Mouse (Mus musculus) midbrain, embryonic 15.5 days (tissue): Measurements from ENCODE around the gene Hoxa5. TPM values are rescaled to one million over a fixed set of nuclear protein-coding genes. Genes with fewer than 3 reads are reported as not detected.

Experiments
- ATAC-seq: fragments of 200-750 bp; cut with Nextera tagmentation; replicated peaks from 2 replicates; pipeline ENCODE4 v1.8.0; 2017; ENCODE audit warnings: moderate TSS enrichment
- H3K27ac ChIP-seq: fragments of 300-500 bp; sonication (generic); 2 replicates; pipeline ENCODE4 v1.5.1; 2015; ENCODE audit warnings: mild to moderate bottlenecking, inconsistent platforms
- H3K27me3 ChIP-seq: fragments of 300-500 bp; sonication (generic); replicated peaks from 2 replicates; pipeline ENCODE4 v1.6.1; 2015; ENCODE audit warnings: inconsistent platforms
- H3K36me3 ChIP-seq: fragments of 300-500 bp; sonication (generic); replicated peaks from 2 replicates; pipeline ENCODE4 v1.6.1; 2015; ENCODE audit warnings: inconsistent platforms
- H3K4me1 ChIP-seq: fragments of 300-500 bp; sonication (generic); 2 replicates; pipeline ENCODE4 v1.6.1; 2015; ENCODE audit warnings: inconsistent platforms
- H3K4me2 ChIP-seq: fragments of 300-500 bp; sonication (generic); 2 replicates; pipeline ENCODE4 v1.6.1; 2015; ENCODE audit warnings: inconsistent platforms, mild to moderate bottlenecking, moderate library complexity
- H3K4me3 ChIP-seq: fragments of 300-500 bp; sonication (generic); 2 replicates; pipeline ENCODE4 v1.5.1; 2015; ENCODE audit warnings: mild to moderate bottlenecking, inconsistent platforms
- H3K9ac ChIP-seq: fragments of 300-500 bp; sonication (generic); 2 replicates; pipeline ENCODE4 v1.6.1; 2015; ENCODE audit warnings: mild to moderate bottlenecking, inconsistent platforms
- H3K9me3 ChIP-seq: fragments of 300-500 bp; sonication (generic); 2 replicates; pipeline ENCODE4 v1.6.1; 2016; ENCODE audit warnings: inconsistent platforms
- WGBS: fragments of 180-500 bp; shearing (Covaris S2); methylation state at CpG from one replicate; pipeline ENCODE4 v1.1.7; 2015; ENCODE audit warnings: mixed read lengths; 5-methylcytosine and 5-hydroxymethylcytosine counted together
- polyA plus RNA-seq: library from polyadenylated mRNA; unstranded; fragments of >200 nt; fragmentation: Nextera tagmentation; extraction: Ambion mirVana; gene quantifications from 2 replicates; pipeline ENCODE4 v1.2.1, GENCODE M21; 2015

The Hoxa5 gene
- polyA plus RNA-seq, 1 experiment from 2014 or later = not detected

DNA sequence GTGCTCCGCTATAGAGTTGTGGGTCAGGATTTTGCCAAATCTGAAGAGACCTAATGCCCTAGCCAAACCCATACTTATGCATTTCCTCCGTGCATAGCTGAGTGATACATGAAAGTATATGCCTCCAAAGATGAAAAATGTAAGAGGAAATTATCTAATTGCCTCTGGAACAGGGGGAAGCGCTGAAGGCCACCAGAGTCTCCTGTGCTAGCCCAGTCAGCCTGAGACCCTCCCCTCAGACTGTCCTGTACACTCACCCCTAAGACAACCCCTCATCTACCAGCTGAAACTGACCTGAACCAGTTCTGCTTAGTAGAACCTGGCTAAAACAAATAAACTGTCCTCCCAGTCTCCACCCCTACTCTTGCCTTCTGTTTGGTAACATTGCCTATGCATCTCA lies 23.7 kb downstream of the Hoxa5 start:
- H3K4me3 ChIP-seq = no peak overlapping the region
- H3K36me3 ChIP-seq = no peaks in the 10 kb centered on the region
- no peak overlapping the region for H3K27ac ChIP-seq
- no peak overlapping the region for H3K9ac ChIP-seq
- 11% methylated on average over 3 of the region's 3 CpGs for WGBS
- H3K4me2 ChIP-seq = no peak overlapping the region
- H3K27me3 ChIP-seq = peaks cover 97% of the 10 kb centered on the region
- no peaks in the 10 kb centered on the region for H3K4me1 ChIP-seq
- no peaks in the 10 kb centered on the region for H3K9me3 ChIP-seq
- no peak for ATAC-seq

DNA sequence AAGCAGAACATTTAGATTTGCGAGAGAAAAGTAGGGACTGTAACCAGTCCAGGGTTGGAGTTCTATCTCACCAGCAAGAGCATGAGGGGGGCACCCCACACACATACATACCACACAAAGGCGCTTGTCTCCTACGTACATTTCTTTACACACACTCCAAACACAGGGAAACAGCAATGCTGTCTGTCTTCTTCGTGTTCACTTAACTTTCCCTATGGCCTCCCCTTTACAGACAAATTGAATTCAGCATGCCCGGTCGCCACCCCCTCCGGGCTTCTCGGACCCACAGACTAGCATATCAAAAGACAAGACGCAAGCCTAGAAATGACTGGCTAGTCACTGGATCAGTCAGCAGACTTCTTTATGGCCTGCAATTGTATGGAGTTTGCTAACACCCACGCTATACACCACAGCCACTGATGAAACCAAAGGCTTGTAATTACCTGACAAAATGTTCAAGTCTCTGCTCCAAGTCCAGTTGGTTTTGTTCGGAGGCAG lies 24.1 kb downstream of the Hoxa5 start:
- no peak overlapping the region for H3K4me3 ChIP-seq
- 3% methylated on average over 11 of the region's 11 CpGs for WGBS

DNA sequence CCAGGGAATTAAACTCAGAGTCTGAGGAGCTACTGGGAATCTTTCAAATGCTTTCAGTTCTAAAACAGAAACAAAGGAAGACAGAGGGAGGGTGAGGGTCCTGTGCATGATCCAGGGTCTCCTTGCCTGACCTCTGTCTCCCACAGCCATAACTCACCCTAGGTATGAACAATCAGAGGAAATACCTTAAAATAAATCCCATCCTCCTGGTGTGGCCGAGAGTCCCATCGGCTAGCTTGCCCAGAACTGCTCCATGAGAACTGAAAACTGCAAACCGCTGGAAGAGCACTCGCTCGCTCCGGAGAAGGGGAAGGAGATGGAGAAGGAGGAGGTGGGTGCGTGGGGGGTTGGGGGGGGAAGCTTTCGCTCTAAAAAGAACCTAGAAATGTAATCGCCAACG lies 24.7 kb downstream of the Hoxa5 start:
- no peak overlapping the region for H3K4me2 ChIP-seq

More for the DNA sequence above, 24.1 kb downstream of the Hoxa5 start:
- no peak overlapping the region for H3K27ac ChIP-seq
- ATAC-seq = no peak
- H3K9me3 ChIP-seq = no peaks in the 10 kb centered on the region
- H3K36me3 ChIP-seq = no peaks in the 10 kb centered on the region
- peaks cover 95% of the 10 kb centered on the region for H3K27me3 ChIP-seq
- no peak overlapping the region for H3K9ac ChIP-seq
- no peak overlapping the region for H3K4me2 ChIP-seq
- no peaks in the 10 kb centered on the region for H3K4me1 ChIP-seq

DNA sequence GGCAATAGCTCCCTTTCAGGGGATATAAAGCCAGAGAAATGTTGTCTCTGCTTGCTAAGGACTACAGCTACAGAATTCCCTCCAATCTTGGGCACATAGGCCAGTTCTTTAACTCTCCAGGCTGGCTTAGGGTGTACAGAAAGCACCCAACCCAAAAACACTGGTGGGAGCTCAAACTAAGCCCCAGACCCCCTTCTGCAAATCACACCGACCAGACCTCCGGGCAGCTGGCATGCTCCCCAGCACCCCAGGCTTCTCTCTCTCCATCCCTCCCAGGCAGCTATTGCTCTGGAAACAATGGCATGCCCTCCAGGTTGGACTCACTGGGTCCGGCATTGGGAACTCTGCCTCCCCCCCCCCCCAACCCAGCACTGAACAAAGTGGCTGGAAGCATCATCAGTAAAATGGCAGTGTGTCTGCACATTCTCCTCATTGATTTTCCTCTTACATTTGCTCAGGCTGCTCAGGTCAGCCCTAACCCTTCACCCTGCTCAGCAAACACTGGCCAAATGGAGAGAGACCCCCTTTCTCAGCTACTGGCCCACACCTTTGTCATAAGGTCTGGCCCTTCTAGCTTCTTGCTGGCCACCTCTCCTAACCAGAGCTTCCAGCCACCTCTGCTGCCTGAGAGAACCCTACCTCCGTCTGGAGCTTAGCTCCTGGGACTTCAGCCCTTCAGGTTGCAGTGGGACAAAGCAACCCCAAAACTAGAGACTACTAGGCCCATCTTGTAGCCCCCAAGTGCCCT lies 25.3 kb downstream of the Hoxa5 start:
- H3K9me3 ChIP-seq = no peaks in the 10 kb centered on the region
- no peak overlapping the region for H3K4me3 ChIP-seq
- no peak overlapping the region for H3K9ac ChIP-seq
- H3K4me2 ChIP-seq = no peak overlapping the region
- H3K36me3 ChIP-seq = no peaks in the 10 kb centered on the region
- 2% methylated on average over 4 of the region's 4 CpGs for WGBS
- peaks cover 93% of the 10 kb centered on the region for H3K27me3 ChIP-seq
- H3K27ac ChIP-seq = no peak overlapping the region
- H3K4me1 ChIP-seq = no peaks in the 10 kb centered on the region
- no peak for ATAC-seq

More for the DNA sequence above, 24.7 kb downstream of the Hoxa5 start:
- 1% methylated on average over 10 of the region's 10 CpGs for WGBS
- Histone ChIP-seq H3K4me1 (no peaks in the 10 kb centered on the region), H3K9ac (no peak overlapping the region), H3K27ac (no peak overlapping the region), H3K9me3 (no peaks in the 10 kb centered on the region), H3K36me3 (no peaks in the 10 kb centered on the region), H3K4me3 (no peak overlapping the region), H3K27me3 (peaks cover 95% of the 10 kb centered on the region)
- ATAC-seq = no peak

DNA sequence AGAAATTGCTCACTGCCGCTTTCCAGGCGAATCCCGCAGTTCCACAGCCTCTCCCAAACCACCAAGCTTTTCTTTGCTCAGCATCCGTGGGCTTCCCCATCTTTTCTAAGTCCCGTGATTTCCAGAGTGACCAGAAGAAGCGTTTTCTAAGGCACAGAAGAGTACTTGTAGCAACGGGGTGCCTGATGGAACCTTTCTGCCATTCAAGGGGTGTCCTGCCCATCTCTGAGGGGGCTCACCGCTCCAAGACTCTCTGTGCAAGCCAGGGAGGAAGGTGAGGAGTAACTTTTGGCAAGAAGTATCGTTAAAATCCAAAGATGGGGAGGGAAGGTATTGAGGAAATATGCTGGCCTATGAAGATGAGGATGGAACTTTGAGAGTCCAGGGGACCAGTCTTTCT lies 26.6 kb downstream of the Hoxa5 start:
- Histone ChIP-seq H3K27ac (no peak overlapping the region), H3K27me3 (peaks cover 92% of the 10 kb centered on the region), H3K4me1 (peaks cover under 1% of the 10 kb centered on the region; the same call in 1 of the 2 replicates), H3K9me3 (no peaks in the 10 kb centered on the region), H3K4me2 (no peak overlapping the region), H3K9ac (no peak overlapping the region), H3K36me3 (no peaks in the 10 kb centered on the region), H3K4me3 (no peak overlapping the region)
- ATAC-seq = no peak
- WGBS = 2% methylated on average over 9 of the region's 9 CpGs

DNA sequence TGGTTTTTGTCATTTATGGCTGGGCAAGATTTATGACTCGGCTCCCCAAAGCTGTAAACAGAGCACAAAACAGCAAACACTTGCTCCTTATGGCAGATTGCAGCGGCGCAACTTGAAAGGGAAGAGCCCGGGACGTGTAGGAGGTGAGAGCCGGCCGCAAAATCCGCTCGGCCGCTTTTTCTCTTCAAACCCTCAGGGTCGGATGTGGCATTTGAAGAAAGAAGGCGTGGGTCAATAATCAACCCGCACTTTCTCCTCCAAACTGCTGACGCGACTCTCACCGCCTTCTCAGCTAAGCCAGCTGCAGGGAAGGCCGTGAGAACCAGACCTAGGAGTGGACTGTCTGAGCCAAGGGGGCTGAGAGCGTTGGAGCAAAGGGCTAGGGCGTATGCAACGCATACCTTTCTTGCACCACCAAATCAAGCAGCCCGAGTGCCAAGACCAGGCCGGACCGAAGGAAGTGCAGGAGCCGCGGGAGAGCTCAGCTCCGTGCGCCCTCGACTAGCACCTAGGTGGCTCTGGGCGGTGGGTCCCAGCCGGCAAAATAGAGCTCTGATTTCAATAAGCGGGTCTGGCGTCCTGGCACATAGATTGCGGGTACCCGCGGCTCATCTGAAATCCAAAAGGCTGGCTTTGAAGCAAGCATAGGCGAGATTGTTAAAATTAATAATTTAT lies 27.2 kb downstream of the Hoxa5 start, which contains the start of gene 5730596B20Rik:
TSS of gene 5730596B20Rik (plus strand) at position 438 of the 675 bp plus-strand sequence.
- Histone ChIP-seq H3K27me3 (peaks cover 92% of the 10 kb centered on the region), H3K4me1 (peaks cover 6% of the 10 kb centered on the region), H3K27ac (no peak within 1 kb of the TSS), H3K36me3 (no peaks in the 10 kb centered on the region), H3K4me3 (no peak within 1 kb of the TSS), H3K9me3 (no peaks in the 10 kb centered on the region), H3K9ac (no peak within 1 kb of the TSS), H3K4me2 (no peak within 1 kb of the TSS)
- no peak for ATAC-seq
- under 1% methylated on average over 36 of the region's 36 CpGs for WGBS

DNA sequence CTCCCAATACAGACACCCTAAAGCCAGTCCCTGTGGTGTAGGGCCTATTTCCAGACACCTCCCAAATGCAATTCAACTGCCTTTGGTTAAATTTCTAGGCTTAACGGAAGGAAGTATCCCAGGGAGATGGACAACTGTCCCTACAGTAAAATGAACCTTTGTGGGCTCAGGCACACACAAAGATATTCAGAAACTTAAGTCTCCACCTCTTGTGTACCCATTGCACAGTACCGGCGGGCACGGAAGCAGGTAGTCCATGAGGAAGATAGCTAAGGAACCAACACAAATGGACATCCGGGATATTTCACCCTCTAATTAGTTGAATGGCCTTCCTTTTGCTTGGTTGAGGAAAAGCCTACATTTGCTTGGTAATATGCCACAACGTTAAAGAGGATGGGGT lies 28.0 kb downstream of the Hoxa5 start:
- H3K9ac ChIP-seq = no peak overlapping the region
- WGBS = 2% methylated on average over 6 of the region's 6 CpGs

DNA sequence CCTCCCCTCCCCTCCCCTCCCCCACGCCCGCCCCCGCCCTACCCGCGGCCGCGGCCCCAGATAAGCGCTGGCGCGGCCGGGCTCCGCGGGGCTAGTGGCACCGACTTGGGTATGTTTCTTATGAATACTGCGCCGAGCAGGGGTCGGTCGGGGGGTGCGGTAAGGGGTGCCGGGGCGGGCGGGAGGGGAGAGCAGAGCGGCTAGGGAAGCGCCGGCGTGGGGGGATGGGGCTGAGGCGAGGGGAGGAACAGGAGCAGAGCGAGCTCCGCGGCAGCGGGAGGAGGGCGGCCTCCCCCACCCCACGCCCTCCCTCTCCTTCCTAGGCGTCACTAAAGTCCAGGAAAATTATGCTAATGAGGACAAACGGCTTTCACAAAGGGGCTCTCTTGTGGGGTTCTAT lies 28.5 kb downstream of the Hoxa5 start:
- H3K9ac ChIP-seq = no peak overlapping the region
- no peak overlapping the region for H3K4me2 ChIP-seq
- no peak overlapping the region for H3K27ac ChIP-seq
- H3K4me1 ChIP-seq = peaks cover 6% of the 10 kb centered on the region
- no peak overlapping the region for H3K4me3 ChIP-seq
- peaks cover 92% of the 10 kb centered on the region for H3K27me3 ChIP-seq
- ATAC-seq = no peak
- no peaks in the 10 kb centered on the region for H3K36me3 ChIP-seq
- WGBS = 0% methylated on average over 10 of the region's 35 CpGs
- no peaks in the 10 kb centered on the region for H3K9me3 ChIP-seq

More for the DNA sequence above, 28.0 kb downstream of the Hoxa5 start:
- Histone ChIP-seq H3K36me3 (no peaks in the 10 kb centered on the region), H3K9me3 (no peaks in the 10 kb centered on the region), H3K4me1 (peaks cover 6% of the 10 kb centered on the region), H3K27ac (no peak overlapping the region), H3K27me3 (peaks cover 92% of the 10 kb centered on the region), H3K4me3 (no peak overlapping the region), H3K4me2 (no peak overlapping the region)
- no peak for ATAC-seq

DNA sequence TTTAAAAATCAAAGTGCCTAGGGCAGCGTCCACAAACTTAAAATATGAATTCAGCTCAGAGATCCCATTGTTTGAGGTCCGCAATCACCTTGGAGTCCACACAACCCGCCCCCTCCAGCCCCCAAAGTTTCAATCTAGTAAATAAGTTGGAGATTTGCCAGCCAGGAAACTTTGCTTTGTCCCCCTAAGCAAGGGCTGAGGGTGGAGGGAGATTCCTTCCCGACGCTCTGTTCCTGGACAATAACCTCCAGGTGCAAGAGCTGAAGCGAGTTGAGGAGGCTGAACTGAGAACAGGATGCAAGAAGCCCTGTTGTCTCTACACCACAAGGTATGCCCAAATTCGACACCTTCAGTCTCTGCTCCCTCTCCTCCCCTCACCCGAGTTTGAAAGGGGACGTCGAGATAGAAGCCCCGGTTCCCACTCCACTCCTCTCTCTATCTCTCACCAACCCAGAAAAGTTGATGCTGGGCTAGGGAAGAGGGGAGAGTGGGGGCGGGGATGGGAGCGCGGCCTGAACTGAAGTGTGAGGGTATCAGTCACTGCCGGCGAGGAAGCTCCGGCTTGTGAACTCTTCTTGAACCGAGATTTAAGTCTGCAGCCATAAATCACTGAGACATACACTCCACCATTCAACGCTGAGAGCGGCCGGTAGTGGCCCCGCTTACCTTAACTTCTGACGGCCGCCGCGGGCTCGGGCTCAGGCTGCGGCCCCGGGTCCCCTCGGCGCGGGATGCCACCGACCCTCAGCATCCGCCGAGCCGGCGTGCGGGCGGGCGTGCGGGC lies 29.2 kb downstream of the Hoxa5 start:
- Histone ChIP-seq H3K9me3 (no peaks in the 10 kb centered on the region), H3K4me3 (no peak overlapping the region), H3K27me3 (peaks cover 92% of the 10 kb centered on the region), H3K4me2 (no peak overlapping the region), H3K36me3 (no peaks in the 10 kb centered on the region), H3K4me1 (peaks cover 6% of the 10 kb centered on the region), H3K9ac (no peak overlapping the region), H3K27ac (no peak overlapping the region)
- WGBS = under 1% methylated on average over 40 of the region's 41 CpGs
- ATAC-seq = no peak

DNA sequence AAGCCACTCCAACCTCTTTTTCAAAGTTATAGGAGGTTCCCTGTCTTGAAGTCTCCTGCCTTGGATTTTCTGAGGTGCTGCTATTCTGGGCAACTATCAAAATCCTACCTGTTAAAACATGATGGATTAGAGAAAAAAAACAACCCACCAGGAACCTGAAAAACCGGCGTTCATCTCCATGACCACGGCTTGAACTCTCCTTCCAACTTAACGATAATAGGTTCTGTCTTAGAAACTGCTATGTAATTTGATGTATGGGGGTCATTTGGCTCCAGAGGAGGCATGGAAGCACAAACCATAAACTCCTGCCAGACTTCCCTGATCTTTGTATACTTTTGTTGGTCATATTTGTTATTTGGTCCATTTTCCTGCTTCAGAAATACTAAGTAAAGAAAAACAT lies 30.7 kb downstream of the Hoxa5 start:
- no peak overlapping the region for H3K27ac ChIP-seq
- no peaks in the 10 kb centered on the region for H3K36me3 ChIP-seq
- H3K4me1 ChIP-seq = peaks cover 6% of the 10 kb centered on the region
- H3K9me3 ChIP-seq = no peaks in the 10 kb centered on the region
- H3K9ac ChIP-seq = no peak overlapping the region
- ATAC-seq = no peak
- no peak overlapping the region for H3K4me3 ChIP-seq
- WGBS = 5% methylated on average over 4 of the region's 4 CpGs
- H3K4me2 ChIP-seq = no peak overlapping the region
- H3K27me3 ChIP-seq = peaks cover 87% of the 10 kb centered on the region

DNA sequence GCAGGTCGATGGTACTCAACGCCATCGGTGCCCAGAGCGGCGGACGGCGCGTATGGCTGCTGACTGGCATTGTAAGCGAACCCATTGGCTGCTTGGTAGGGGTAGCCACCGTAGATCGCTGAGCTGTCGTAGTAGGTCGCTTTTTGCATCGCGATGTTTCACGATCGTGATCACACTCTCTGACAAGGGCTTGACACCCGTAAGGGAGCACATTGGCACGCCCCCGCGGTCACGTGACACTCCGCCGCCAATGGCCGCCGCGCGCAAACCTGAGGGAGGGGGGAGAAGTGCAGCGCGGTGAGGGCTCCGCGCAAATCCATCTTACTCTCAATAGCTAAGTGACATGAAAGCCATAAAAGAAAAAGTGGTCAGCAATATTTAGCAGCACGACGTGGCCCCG lies 31.9 kb downstream of the Hoxa5 start:
- no peak overlapping the region for H3K9ac ChIP-seq
- WGBS = under 1% methylated on average over 34 of the region's 35 CpGs
- H3K4me3 ChIP-seq = no peak overlapping the region
- ATAC-seq = no peak
- no peak overlapping the region for H3K27ac ChIP-seq
- peaks cover 87% of the 10 kb centered on the region for H3K27me3 ChIP-seq
- H3K4me2 ChIP-seq = peak overlapping the region; percentile 29; the same call in 1 of the 2 replicates
- no peaks in the 10 kb centered on the region for H3K9me3 ChIP-seq
- peaks cover 6% of the 10 kb centered on the region for H3K4me1 ChIP-seq
- no peaks in the 10 kb centered on the region for H3K36me3 ChIP-seq

DNA sequence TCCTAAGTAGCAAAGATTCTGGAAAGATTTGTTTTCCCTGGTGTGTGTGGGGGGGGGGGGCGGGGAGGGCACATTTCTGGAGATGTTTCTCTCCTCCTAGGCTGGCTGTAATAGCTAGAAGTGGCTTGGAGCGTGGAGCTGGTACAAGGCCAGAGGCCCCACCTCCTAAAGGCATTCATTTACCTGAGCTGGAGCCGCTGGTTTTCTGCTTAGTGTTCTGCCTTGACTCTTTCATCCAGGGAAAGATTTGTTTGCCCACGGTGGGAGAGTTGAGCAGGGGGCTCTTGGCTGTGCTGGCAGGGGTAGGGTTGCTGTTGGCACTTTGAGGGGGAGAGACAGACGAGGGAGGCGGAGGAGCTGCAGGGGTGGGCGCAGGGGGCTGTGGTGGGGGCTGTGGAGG lies 32.4 kb downstream of the Hoxa5 start:
- 2% methylated on average over 7 of the region's 7 CpGs for WGBS
- Histone ChIP-seq H3K4me2 (no peak overlapping the region), H3K4me1 (peaks cover 6% of the 10 kb centered on the region), H3K9me3 (no peaks in the 10 kb centered on the region), H3K36me3 (no peaks in the 10 kb centered on the region), H3K4me3 (no peak overlapping the region), H3K27ac (no peak overlapping the region), H3K9ac (no peak overlapping the region), H3K27me3 (peaks cover 87% of the 10 kb centered on the region)
- no peak for ATAC-seq
